ENCODE assay signal across 19 mouse cellular contexts in the genomic region with DNA sequence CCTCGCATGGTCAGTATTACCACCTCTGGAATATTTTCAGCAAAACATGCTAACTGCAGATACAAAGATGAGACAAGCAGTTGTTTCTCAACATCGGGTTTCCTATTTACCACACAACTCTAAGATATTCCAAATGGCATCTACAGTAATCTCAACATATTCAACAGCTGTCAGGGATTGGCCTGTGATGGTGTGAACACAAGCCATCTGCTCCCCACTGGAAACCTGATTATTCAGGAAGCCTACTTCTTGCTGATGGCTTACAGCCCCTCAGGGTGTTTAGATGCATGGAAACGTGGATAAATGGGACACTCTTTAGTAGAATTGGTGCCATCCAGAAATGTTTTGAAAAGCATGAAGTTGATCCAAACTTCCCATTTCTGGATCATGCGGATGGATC.
"Had no signal": no experiment of that assay in that cellular context is flagged by ENCODE, and none has a peak within 500 bp of the region (broad histone marks: within the 10 kb centered on the region; RNA-seq: fewer than 3 reads in every experiment).

No protein-coding gene starts in this region.

- H3K9me3 ChIP-seq: kidney, embryonic 15.5 days; liver, embryonic 13.5 days; midbrain, embryonic 10.5 days; neural tube, embryonic 12.5 days; neural tube, embryonic 15.5 days had no signal

- H3K4me1 ChIP-seq: kidney, embryonic 15.5 days; liver, embryonic 13.5 days; megakaryocyte, embryonic 14.5 days; midbrain, embryonic 10.5 days; neural tube, embryonic 12.5 days; neural tube, embryonic 15.5 days had no signal

- DNase-seq: kidney, adult 8-10 months; kidney, postnatal 10 days; kidney, postnatal 36 days; layer of hippocampus, postnatal 36 days; liver, embryonic 13.5 days; lung, adult 2 months; lung, postnatal 36 days; midbrain, embryonic 14.5 days; right cerebral cortex, adult 18-20 months; right cerebral cortex, postnatal 14 days; right cerebral cortex, postnatal 4 days; thymus, postnatal 25 days had no signal

- H3K27ac ChIP-seq: kidney, embryonic 15.5 days; left cerebral cortex, adult 2 months; liver, embryonic 13.5 days; midbrain, embryonic 10.5 days; neural tube, embryonic 12.5 days; neural tube, embryonic 15.5 days had no signal

- ATAC-seq: lung, postnatal 0 days had no signal

- H3K27me3 ChIP-seq: kidney, embryonic 15.5 days; liver, embryonic 13.5 days; megakaryocyte, embryonic 14.5 days; neural tube, embryonic 12.5 days; neural tube, embryonic 15.5 days had no signal

- H3K4me3 ChIP-seq: kidney, embryonic 15.5 days; left cerebral cortex, adult 2 months; liver, embryonic 13.5 days; megakaryocyte, embryonic 14.5 days; midbrain, embryonic 10.5 days; neural tube, embryonic 12.5 days; neural tube, embryonic 15.5 days had no signal

- H3K9ac ChIP-seq: kidney, embryonic 15.5 days; liver, embryonic 13.5 days; neural tube, embryonic 12.5 days; neural tube, embryonic 15.5 days had no signal

- H3K36me3 ChIP-seq: kidney, embryonic 15.5 days; liver, embryonic 13.5 days; midbrain, embryonic 10.5 days; neural tube, embryonic 12.5 days; neural tube, embryonic 15.5 days had no signal

- H3K4me2 ChIP-seq: kidney, embryonic 15.5 days; liver, embryonic 13.5 days; neural tube, embryonic 12.5 days; neural tube, embryonic 15.5 days had no signal
